Comparison of ENCODE assay signal across 11 mouse cellular contexts in the genomic region with DNA sequence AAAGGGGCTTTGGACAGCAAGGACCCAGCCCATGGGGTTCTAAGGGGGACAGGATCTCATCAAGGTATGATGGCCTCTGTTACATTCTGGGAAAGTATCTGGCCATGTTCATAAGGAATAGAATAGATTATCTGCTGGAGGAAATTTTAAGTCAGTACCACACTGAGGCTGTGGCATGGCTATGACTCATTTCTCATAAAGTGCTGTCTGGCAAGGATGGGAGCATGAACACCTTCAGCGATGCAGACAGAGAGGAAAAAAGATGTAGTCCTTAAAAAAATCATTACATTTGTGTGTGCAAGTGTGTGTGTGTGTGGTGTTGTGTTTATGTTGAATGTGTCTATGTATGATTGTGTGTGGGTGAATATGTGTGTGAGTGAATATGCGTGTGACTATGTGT.
"Had no signal": no experiment of that assay in that cellular context is flagged by ENCODE, and none has a peak within 500 bp of the region (broad histone marks: within the 10 kb centered on the region; RNA-seq: fewer than 3 reads in every experiment).

No protein-coding gene starts in this region.

- DNase-seq: gastrocnemius, adult 2 months; gastrocnemius, postnatal 10 days; gastrocnemius, postnatal 25 days; heart, adult 18-20 months; heart, postnatal 10 days; heart, postnatal 4 days; kidney, adult 18-20 months; kidney, adult 8-10 months; kidney, postnatal 10 days; kidney, postnatal 25 days; kidney, postnatal 4 days had no signal
